Comparison of ENCODE assay signal across 16 mouse cellular contexts in the genomic region with DNA sequence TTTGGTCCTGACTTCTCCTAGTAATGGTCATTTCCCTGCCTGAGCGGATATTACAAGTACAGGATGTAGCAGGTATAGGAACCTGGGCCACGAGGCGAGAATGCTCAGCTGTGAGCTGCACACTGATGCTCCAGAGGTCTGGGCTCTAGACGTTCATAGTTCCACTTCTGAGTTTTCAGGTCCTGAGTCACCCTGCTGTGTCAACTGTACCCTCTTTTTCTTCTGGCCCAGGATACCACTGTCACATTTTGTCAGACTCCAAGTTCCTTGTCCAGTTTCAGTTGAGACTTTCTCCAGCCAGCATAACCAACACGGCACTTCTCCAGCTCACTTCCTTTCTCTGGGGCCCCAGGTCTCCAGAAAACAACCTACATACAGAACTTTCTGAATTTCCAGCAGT. TPM values are rescaled to one million over a fixed set of nuclear protein-coding genes. Genes with fewer than 3 reads are reported as not detected.
DNase-seq lines count a peak whose midpoint lies in the region; ATAC-seq and TF ChIP-seq lines count a peak whose summit lies in the region.
"Had no signal": no experiment of that assay in that cellular context is flagged by ENCODE, and none has a peak within 500 bp of the region (broad histone marks: within the 10 kb centered on the region; RNA-seq: fewer than 3 reads in every experiment).

No protein-coding gene starts in this region.

- no peak overlapping the region for H3K9ac ChIP-seq in liver, postnatal 0 days (replicated peaks)
- no peak overlapping the region for H3K9ac ChIP-seq in liver, embryonic 11.5 days (ENCODE audit: low read depth, low read length)
- H3K9ac ChIP-seq: heart, embryonic 13.5 days; limb, embryonic 12.5 days; lung, embryonic 15.5 days had no signal

- no peak for TF ChIP-seq EP300 in liver, postnatal 0 days (IDR thresholded peaks at IDR 0.05; ENCODE audit: low read depth)

- TF ChIP-seq CTCF in liver, postnatal 0 days (IDR thresholded peaks at IDR 0.05; ENCODE audit: low read depth) = no peak
- no peak for TF ChIP-seq CTCF in bone marrow, adult 2 months (IDR thresholded peaks at IDR 0.05; ENCODE audit: control insufficient read depth, insufficient read depth, low read length)
- TF ChIP-seq CTCF in olfactory bulb, adult 2 months (IDR thresholded peaks at IDR 0.05; ENCODE audit: insufficient read depth, low read depth, low read length) = no peak

- no peaks in the 10 kb centered on the region for H3K9me3 ChIP-seq in liver, postnatal 0 days (ENCODE audit: low read length)
- H3K9me3 ChIP-seq in liver, embryonic 11.5 days (ENCODE audit: control insufficient read depth, low read length) = no peaks in the 10 kb centered on the region
- H3K9me3 ChIP-seq: heart, embryonic 13.5 days; limb, embryonic 12.5 days; lung, embryonic 15.5 days had no signal

- 0 out of 2 replicates have a peak overlapping the region, but pooled peaks have one; percentile 1 for H3K4me2 ChIP-seq in liver, postnatal 0 days (ENCODE audit: low read depth, low read length)
- H3K4me2 ChIP-seq in liver, embryonic 11.5 days = no peak overlapping the region
- H3K4me2 ChIP-seq: heart, embryonic 13.5 days; limb, embryonic 12.5 days; lung, embryonic 15.5 days had no signal

- peak overlapping the region; percentile 90 for H3K27ac ChIP-seq in liver, postnatal 0 days (ENCODE audit: low read depth)
- H3K27ac ChIP-seq in liver, embryonic 11.5 days (ENCODE audit: low read depth, low read length) = no peak overlapping the region
- H3K27ac ChIP-seq in bone marrow, adult 2 months (ENCODE audit: control insufficient read depth, insufficient read depth, low read depth, low read length, poor library complexity) = peak overlapping the region; percentile 58
- peak overlapping the region; percentile 42; the same call in 1 of the 2 replicates for H3K27ac ChIP-seq in olfactory bulb, adult 2 months (ENCODE audit: insufficient read depth, low read depth, low read length)
- H3K27ac ChIP-seq: limb, embryonic 12.5 days; lung, embryonic 15.5 days had no signal

- 40% methylated on average over 5 of the region's 5 CpGs for WGBS in liver, postnatal 0 days (ENCODE audit: insufficient replicate concordance)
- WGBS in liver, embryonic 11.5 days = 64% methylated on average over 5 of the region's 5 CpGs
- WGBS in bone marrow, adult 2 months = 15% methylated on average over 5 of the region's 5 CpGs
- 86% methylated on average over 5 of the region's 5 CpGs for WGBS in olfactory bulb, adult 2 months

- TF ChIP-seq POLR2A in bone marrow, adult 2 months (IDR thresholded peaks at IDR 0.05; ENCODE audit: borderline replicate concordance, control insufficient read depth, low read depth, low read length) = no peak
- TF ChIP-seq POLR2A in olfactory bulb, adult 2 months (IDR thresholded peaks at IDR 0.05; ENCODE audit: insufficient read depth, low read depth, low read length) = no peak

- ATAC-seq in liver, postnatal 0 days = no peak
- no peak for ATAC-seq in liver, embryonic 11.5 days (replicated peaks; ENCODE audit: low FRiP score)
- ATAC-seq in activated CD4-positive, CD25-positive, alpha-beta regulatory T cell, adult 4 months = no peak
- ATAC-seq: forebrain, embryonic 14.5 days had no signal

- no peak overlapping the region for H3K4me3 ChIP-seq in liver, postnatal 0 days (ENCODE audit: low read depth, low read length)
- H3K4me3 ChIP-seq in liver, embryonic 11.5 days (ENCODE audit: low read depth, low read length) = no peak overlapping the region
- no peak overlapping the region for H3K4me3 ChIP-seq in bone marrow, adult 2 months (replicated peaks; ENCODE audit: control insufficient read depth, low read depth, low read length)
- H3K4me3 ChIP-seq in olfactory bulb, adult 2 months (ENCODE audit: insufficient read depth, low read depth, low read length) = no peak overlapping the region
- H3K4me3 ChIP-seq: heart, embryonic 13.5 days; limb, embryonic 12.5 days; lung, embryonic 15.5 days had no signal

- DNase-seq in liver, postnatal 0 days = no peak
- no peak for DNase-seq in liver, embryonic 11.5 days (ENCODE audit: low spot score)
- peak; percentile 55 for DNase-seq in induced T-regulatory cell, adult 2 months (ENCODE audit: low read depth)
- DNase-seq in thymus, postnatal 10 days (ENCODE audit: low spot score in 2 of 2) = no peak
- DNase-seq: adrenal gland, postnatal 10 days; cerebellum, adult 9-11 months; heart, postnatal 4 days; kidney, postnatal 4 days; thymus, adult 18-20 months had no signal

- no peaks in the 10 kb centered on the region for H3K36me3 ChIP-seq in liver, postnatal 0 days (replicated peaks; ENCODE audit: insufficient read depth, low read length)
- H3K36me3 ChIP-seq in liver, embryonic 11.5 days (ENCODE audit: control insufficient read depth, insufficient read depth, low read length) = no peaks in the 10 kb centered on the region; the same call in 1 of the 2 replicates
- H3K36me3 ChIP-seq: limb, embryonic 12.5 days; lung, embryonic 15.5 days had no signal

- peaks cover 47% of the 10 kb centered on the region for H3K4me1 ChIP-seq in liver, postnatal 0 days (ENCODE audit: insufficient read depth)
- H3K4me1 ChIP-seq in liver, embryonic 11.5 days (replicated peaks; ENCODE audit: control insufficient read depth, insufficient read depth, low read length) = no peaks in the 10 kb centered on the region; the same call in 1 of the 2 replicates
- H3K4me1 ChIP-seq in bone marrow, adult 2 months (ENCODE audit: control insufficient read depth, insufficient read depth, low read length) = peaks cover 3% of the 10 kb centered on the region; the same call in 1 of the 2 replicates
- peaks cover 15% of the 10 kb centered on the region for H3K4me1 ChIP-seq in olfactory bulb, adult 2 months (ENCODE audit: control insufficient read depth, insufficient read depth, low read length)

- no peaks in the 10 kb centered on the region for H3K27me3 ChIP-seq in liver, postnatal 0 days (ENCODE audit: insufficient read depth, low read length)
- H3K27me3 ChIP-seq in liver, embryonic 11.5 days (replicated peaks; ENCODE audit: control insufficient read depth, insufficient read depth, low read length) = no peaks in the 10 kb centered on the region
- H3K27me3 ChIP-seq: heart, embryonic 13.5 days; limb, embryonic 12.5 days; lung, embryonic 15.5 days had no signal

RNA-seq across cellular contexts. Expression of gene Inpp1, which starts 15.8 kb away (rescaled TPM):
- polyA plus RNA-seq in liver, postnatal 0 days (2015; fragmentation: Nextera tagmentation; extraction: Ambion mirVana) = 16.5 and 18.0 TPM in 2 replicates
- polyA plus RNA-seq in liver, embryonic 11.5 days (2014; fragmentation: Nextera tagmentation; extraction: Ambion mirVana) = 7.0 and 7.7 TPM in 2 replicates
- 12.6 and 15.8 TPM in 2 replicates for polyA plus RNA-seq in bone marrow, adult 2 months (2011; ENCODE audit: insufficient read depth, insufficient read length, low replicate concordance, missing spikeins)
- polyA plus RNA-seq in olfactory bulb, adult 2 months (2012; ENCODE audit: insufficient read depth, insufficient read length, low replicate concordance, missing spikeins) = not detected in 2 replicates
- 100 to 1,000 TPM in 1 of 2 experiments, 10 to 100 TPM in 1; 74.0 to 108 TPM for polyA plus RNA-seq in activated CD4-positive, CD25-positive, alpha-beta regulatory T cell, adult 4 months (2017; shearing (Covaris generic))

RNA-seq across cellular contexts. Expression of gene Hibch, which starts 43.1 kb away (rescaled TPM):
- 30.1 and 33.6 TPM in 2 replicates for polyA plus RNA-seq in liver, postnatal 0 days (2015; fragmentation: Nextera tagmentation; extraction: Ambion mirVana)
- 27.7 and 28.4 TPM in 2 replicates for polyA plus RNA-seq in liver, embryonic 11.5 days (2014; fragmentation: Nextera tagmentation; extraction: Ambion mirVana)
- 2.2 and 8.8 TPM in 2 replicates for polyA plus RNA-seq in bone marrow, adult 2 months (2011; ENCODE audit: insufficient read depth, insufficient read length, low replicate concordance, missing spikeins)
- polyA plus RNA-seq in olfactory bulb, adult 2 months (2012; ENCODE audit: insufficient read depth, insufficient read length, low replicate concordance, missing spikeins) = not detected in 2 replicates
- polyA plus RNA-seq in activated CD4-positive, CD25-positive, alpha-beta regulatory T cell, adult 4 months (2017; shearing (Covaris generic)) = 10 to 100 TPM; 30.2 to 36.1 TPM
